Mouse (Mus musculus) liver, embryonic 11.5 days (tissue): Measurements from ENCODE around the gene Pip4k2b. TPM values are rescaled to one million over a fixed set of nuclear protein-coding genes. Genes with fewer than 3 reads are reported as not detected.

Experiments used
- ATAC-seq: fragments of 200-750 bp; cut with Nextera tagmentation; replicated peaks from 2 replicates; pipeline ENCODE4 v1.8.0; 2017; ENCODE audit warnings: moderate number of reproducible peaks, mild to moderate bottlenecking, moderate TSS enrichment, moderate library complexity; ENCODE audit not compliant: low FRiP score
- DNase-seq: peaks from one replicate; pipeline ENCODE4 v3.0.0-alpha.2; 2017; ENCODE audit warnings: low spot score
- H3K27ac ChIP-seq: fragments of 300-500 bp; sonication (generic); 2 replicates; pipeline ENCODE4 v1.5.1; 2014; ENCODE audit warnings: mild to moderate bottlenecking, low read depth, low read length, control low read depth
- H3K27me3 ChIP-seq: fragments of 300-500 bp; sonication (generic); replicated peaks from 2 replicates; pipeline ENCODE4 v1.6.1; 2014; ENCODE audit warnings: low read length, mixed read lengths; ENCODE audit not compliant: control insufficient read depth, insufficient read depth
- H3K36me3 ChIP-seq: fragments of 300-500 bp; sonication (generic); 2 replicates; pipeline ENCODE4 v1.6.1; 2014; ENCODE audit warnings: mild to moderate bottlenecking, low read length, moderate library complexity, mixed read lengths; ENCODE audit not compliant: control insufficient read depth, insufficient read depth
- H3K4me1 ChIP-seq: fragments of 300-500 bp; sonication (generic); replicated peaks from 2 replicates; pipeline ENCODE4 v1.6.1; 2014; ENCODE audit warnings: low read length, mixed read lengths; ENCODE audit not compliant: control insufficient read depth, insufficient read depth
- H3K4me2 ChIP-seq: fragments of 300-500 bp; sonication (generic); 2 replicates; pipeline ENCODE4 v1.6.1; 2014; ENCODE audit warnings: mild to moderate bottlenecking, control low read depth, moderate library complexity
- H3K4me3 ChIP-seq: fragments of 300-500 bp; sonication (generic); 2 replicates; pipeline ENCODE4 v1.5.1; 2014; ENCODE audit warnings: low read depth, low read length, control low read depth
- H3K9ac ChIP-seq: fragments of 300-500 bp; sonication (generic); 2 replicates; pipeline ENCODE4 v1.6.1; 2014; ENCODE audit warnings: low read depth, low read length, control low read depth
- H3K9me3 ChIP-seq: fragments of 300-500 bp; sonication (generic); 2 replicates; pipeline ENCODE4 v1.6.1; 2016; ENCODE audit warnings: low read length, inconsistent platforms, mixed read lengths; ENCODE audit not compliant: control insufficient read depth
- WGBS: fragments of 180-500 bp; shearing (Covaris S2); extraction: QIAGEN DNeasy Blood & Tissue Kit; methylation state at CpG from one replicate; pipeline ENCODE4 v1.1.7; 2014; 5-methylcytosine and 5-hydroxymethylcytosine counted together
- polyA plus RNA-seq: library from polyadenylated mRNA; unstranded; fragments of >200 nt; fragmentation: Nextera tagmentation; extraction: Ambion mirVana; gene quantifications from 2 replicates; pipeline ENCODE4 v1.2.1, GENCODE M21; 2014

Pip4k2b gene
- polyA plus RNA-seq, 1 experiment from 2014 or later = 1.7 TPM

GRCm38 (mm10) chr11:97697891-97698529, 46.5 kb downstream of the Pip4k2b start:
- ATAC-seq (no peak), DNase-seq (no peak)
- peak overlapping the region; percentile 77 for H3K9ac ChIP-seq
- H3K4me3 ChIP-seq = peak overlapping the region; percentile 69
- H3K27ac ChIP-seq = peak overlapping the region; percentile 84
- peak overlapping the region; percentile 93 for H3K4me2 ChIP-seq
- H3K4me1 ChIP-seq = peaks cover 38% of the 10 kb centered on the region
- no peaks in the 10 kb centered on the region for H3K36me3 ChIP-seq
- peaks cover 19% of the 10 kb centered on the region for H3K27me3 ChIP-seq
- 20% methylated on average over 14 of the region's 14 CpGs for WGBS
- H3K9me3 ChIP-seq = no peaks in the 10 kb centered on the region

DNA sequence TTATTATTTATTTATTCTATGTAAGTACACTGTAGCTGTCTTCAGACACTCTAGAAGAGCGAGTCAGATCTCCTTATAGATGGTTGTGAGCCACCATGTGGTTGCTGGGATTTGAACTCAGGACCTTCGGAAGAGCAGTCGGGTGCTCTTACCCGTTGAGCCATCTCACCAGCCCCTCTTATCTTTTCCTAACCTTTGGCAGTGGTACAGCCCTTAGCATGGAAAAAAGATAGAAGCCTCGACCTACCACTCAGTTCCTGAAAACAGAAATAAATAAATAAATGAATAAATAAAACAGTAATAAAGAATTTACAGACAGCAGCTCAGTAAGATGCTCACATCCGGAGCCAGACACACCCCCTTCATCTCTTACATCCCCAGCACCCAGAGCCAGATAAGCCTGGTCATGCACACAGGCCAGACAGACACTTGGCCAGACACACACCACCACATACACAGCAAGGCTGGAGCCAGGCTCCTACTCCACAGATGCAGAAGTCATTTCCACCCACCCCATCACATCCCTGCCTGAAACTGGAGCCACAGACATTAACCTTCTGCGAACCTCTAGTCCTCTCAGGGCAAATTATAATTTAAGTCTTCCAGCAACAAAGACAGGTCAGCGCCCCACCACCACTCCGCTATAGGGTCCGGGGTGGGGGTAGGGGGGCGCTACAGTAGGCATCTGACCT, 47.2 kb downstream of the Pip4k2b start:
- ATAC-seq = no peak
- no peak overlapping the region; the same call in 1 of the 2 replicates for H3K27ac ChIP-seq
- no peaks in the 10 kb centered on the region for H3K36me3 ChIP-seq
- peaks cover 38% of the 10 kb centered on the region for H3K4me1 ChIP-seq
- DNase-seq = no peak
- H3K27me3 ChIP-seq = peaks cover 19% of the 10 kb centered on the region
- H3K9me3 ChIP-seq = no peaks in the 10 kb centered on the region
- H3K9ac ChIP-seq = peak overlapping the region; percentile 77; the same call in 1 of the 2 replicates
- H3K4me2 ChIP-seq = peak overlapping the region; percentile 93
- H3K4me3 ChIP-seq = peak overlapping the region; percentile 69
- 54% methylated on average over 11 of the region's 11 CpGs for WGBS

GRCm38 (mm10) chr11:97696669-97697068, 47.8 kb downstream of the Pip4k2b start:
- H3K36me3 ChIP-seq = peaks cover under 1% of the 10 kb centered on the region; the same call in 1 of the 2 replicates
- peaks cover 34% of the 10 kb centered on the region for H3K4me1 ChIP-seq
- H3K9ac ChIP-seq = no peak overlapping the region
- H3K9me3 ChIP-seq = no peaks in the 10 kb centered on the region
- no peak for ATAC-seq
- no peak overlapping the region for H3K4me2 ChIP-seq
- no peak overlapping the region for H3K4me3 ChIP-seq
- DNase-seq = no peak
- H3K27me3 ChIP-seq = peaks cover 19% of the 10 kb centered on the region
- WGBS = 73% methylated on average over 8 of the region's 8 CpGs
- no peak overlapping the region for H3K27ac ChIP-seq

DNA sequence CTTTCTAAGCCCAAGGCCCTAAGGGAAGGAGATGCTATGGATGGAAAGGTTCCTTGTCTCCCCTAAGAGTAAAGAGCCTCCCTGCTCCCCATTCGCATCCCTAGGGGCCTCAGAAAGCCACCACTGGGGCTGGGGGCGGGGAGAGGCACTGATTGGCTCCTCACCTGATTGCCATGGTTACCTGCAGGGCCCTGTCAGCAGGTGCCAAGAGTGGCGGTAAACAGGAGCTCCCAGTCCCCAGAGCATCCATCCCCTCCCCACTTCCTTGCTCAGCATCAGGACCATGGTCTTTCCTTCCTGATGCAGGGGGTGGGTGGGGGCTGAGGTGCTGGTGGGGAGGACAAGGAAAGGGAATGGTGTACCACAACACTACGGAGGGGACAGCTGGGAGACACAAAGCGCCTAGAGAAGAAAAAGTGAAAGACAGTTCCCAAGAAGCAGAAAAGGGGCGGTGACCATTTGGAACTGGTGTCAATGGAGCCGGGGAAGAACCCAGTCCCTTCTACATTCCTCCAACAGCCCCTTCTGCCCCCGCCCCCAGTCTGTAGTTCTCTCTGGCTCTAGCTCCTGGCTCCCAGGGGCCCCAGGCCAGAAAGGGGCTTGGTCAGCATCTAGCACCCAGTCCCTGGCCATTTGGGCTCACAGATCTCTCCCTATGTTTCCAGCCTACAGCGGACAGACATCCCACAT, 48.6 kb downstream of the Pip4k2b start:
- Histone ChIP-seq H3K4me3 (no peak overlapping the region), H3K9me3 (no peaks in the 10 kb centered on the region), H3K4me1 (peaks cover 26% of the 10 kb centered on the region), H3K4me2 (no peak overlapping the region), H3K36me3 (peaks cover 8% of the 10 kb centered on the region; the same call in 1 of the 2 replicates), H3K27me3 (peaks cover 10% of the 10 kb centered on the region), H3K9ac (no peak overlapping the region), H3K27ac (no peak overlapping the region)
- 73% methylated on average over 9 of the region's 9 CpGs for WGBS
- DNase-seq (no peak), ATAC-seq (no peak)

DNA sequence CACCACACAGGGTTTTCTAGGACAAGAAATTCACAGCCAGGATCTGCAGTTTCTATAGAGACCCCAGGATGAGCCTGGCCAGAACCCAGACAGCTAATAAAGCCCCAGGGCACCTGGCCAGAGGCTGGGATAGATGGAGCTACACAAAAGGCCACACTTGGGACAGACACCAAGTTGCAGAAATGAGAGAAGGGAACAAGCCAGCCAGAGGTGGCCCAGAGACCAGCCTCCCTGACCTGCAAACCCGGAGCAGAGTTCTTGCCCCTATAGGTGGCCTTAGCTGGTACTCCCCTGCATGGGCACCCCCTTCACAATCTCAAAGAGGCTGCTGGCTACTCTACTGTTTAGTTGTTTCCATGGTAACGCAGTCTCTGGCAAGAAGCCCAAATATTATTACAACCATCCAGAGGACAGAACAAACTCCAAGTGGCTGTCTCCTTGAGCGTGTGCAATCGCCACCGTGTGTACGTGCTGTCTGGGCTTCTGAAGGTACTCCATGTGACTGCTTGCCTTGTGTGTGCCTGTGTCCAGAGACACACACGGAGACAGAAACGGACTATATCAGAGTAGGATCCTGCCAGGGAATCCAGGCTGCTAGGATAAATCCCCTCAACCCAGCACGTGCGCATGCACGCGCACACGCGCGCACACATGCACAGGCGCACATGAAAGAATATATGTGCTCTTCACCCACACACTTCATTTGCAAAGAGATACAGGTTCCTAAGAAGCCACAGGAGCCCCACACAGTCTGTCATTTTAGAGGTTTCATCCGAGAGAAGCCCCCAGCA, 49.4 kb downstream of the Pip4k2b start:
- Histone ChIP-seq H3K36me3 (peaks cover 11% of the 10 kb centered on the region), H3K4me2 (no peak overlapping the region), H3K4me3 (no peak overlapping the region), H3K4me1 (peaks cover 20% of the 10 kb centered on the region), H3K27me3 (peaks cover 3% of the 10 kb centered on the region; the same call in 1 of the 2 replicates), H3K9me3 (no peaks in the 10 kb centered on the region), H3K27ac (no peak overlapping the region), H3K9ac (no peak overlapping the region)
- ATAC-seq (no peak), DNase-seq (no peak)
- 82% methylated on average over 17 of the region's 17 CpGs for WGBS

GRCm38 (mm10) chr11:97694435-97694834, 50.1 kb downstream of the Pip4k2b start:
- Histone ChIP-seq H3K27ac (no peak overlapping the region), H3K4me3 (no peak overlapping the region), H3K9ac (no peak overlapping the region), H3K9me3 (no peaks in the 10 kb centered on the region), H3K27me3 (no peaks in the 10 kb centered on the region), H3K36me3 (peaks cover 13% of the 10 kb centered on the region), H3K4me1 (peaks cover 20% of the 10 kb centered on the region), H3K4me2 (no peak overlapping the region)
- ATAC-seq = no peak
- no peak for DNase-seq
- WGBS = 88% methylated on average over 4 of the region's 4 CpGs

DNA sequence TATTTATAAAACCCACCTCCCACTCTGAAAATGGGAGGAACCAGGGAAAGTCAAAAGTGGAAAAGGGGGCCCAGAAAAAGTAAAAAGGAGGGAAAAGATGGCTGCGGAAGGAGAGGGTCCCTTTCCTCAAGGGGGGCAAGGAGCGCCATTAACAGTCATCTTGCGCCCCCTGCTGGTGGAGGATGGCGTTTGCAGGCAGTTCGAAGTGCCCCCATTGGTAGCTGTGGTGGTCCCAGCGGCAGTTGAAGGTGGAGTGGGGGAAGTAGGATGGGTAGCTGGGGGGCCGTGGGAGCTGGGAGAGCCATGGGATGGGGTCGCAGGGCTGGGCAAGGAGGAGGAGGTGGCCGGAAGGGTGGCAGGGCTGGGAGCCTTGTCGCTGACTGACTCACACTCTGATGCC, 54.6 kb downstream of the Pip4k2b start:
- no peak overlapping the region for H3K4me2 ChIP-seq
- peaks cover 13% of the 10 kb centered on the region for H3K36me3 ChIP-seq
- no peak for ATAC-seq
- peaks cover 11% of the 10 kb centered on the region for H3K4me1 ChIP-seq
- no peak overlapping the region for H3K4me3 ChIP-seq
- H3K9ac ChIP-seq = no peak overlapping the region
- H3K27ac ChIP-seq = no peak overlapping the region
- H3K27me3 ChIP-seq = no peaks in the 10 kb centered on the region
- no peaks in the 10 kb centered on the region for H3K9me3 ChIP-seq
- DNase-seq = peak; percentile 67
- 29% methylated on average over 10 of the region's 10 CpGs for WGBS

- Histone ChIP-seq H3K4me3 (no peak overlapping the region), H3K4me2 (peak overlapping the region; percentile 67; the same call in 1 of the 2 replicates), H3K9me3 (no peaks in the 10 kb centered on the region), H3K9ac (no peak overlapping the region), H3K27me3 (no peaks in the 10 kb centered on the region), H3K4me1 (peaks cover 11% of the 10 kb centered on the region; the same call in 1 of the 2 replicates), H3K27ac (no peak overlapping the region), H3K36me3 (peaks cover 13% of the 10 kb centered on the region)
- DNase-seq (no peak), ATAC-seq (no peak)
- 81% methylated on average over 3 of the region's 3 CpGs for WGBS
These were observed 57.4 kb downstream of the Pip4k2b start for GRCm38 (mm10) chr11:97687061-97687460.
